ENCODE assay signal across 8 mouse cellular contexts in genomic region chr19:59388847-59389606, GRCm38 (mm10). TPM values are rescaled to one million over a fixed set of nuclear protein-coding genes. Genes with fewer than 3 reads are reported as not detected.
A peak's percentile ranks its signal among the peaks of the same experiment; 100 is the strongest.
DNase-seq lines count a peak whose midpoint lies in the region; ATAC-seq lines count a peak whose summit lies in the region.

No protein-coding gene starts in this region.

- peak overlapping the region; percentile 39 for H3K4me2 ChIP-seq in hindbrain, embryonic 16.5 days (ENCODE audit: low read length)

- peaks cover 7% of the 10 kb centered on the region for H3K4me1 ChIP-seq in hindbrain, embryonic 16.5 days (ENCODE audit: control insufficient read depth, insufficient read depth, low read depth, low read length)

- H3K36me3 ChIP-seq in hindbrain, embryonic 16.5 days (ENCODE audit: control insufficient read depth, insufficient read depth, low read length) = no peaks in the 10 kb centered on the region

- 13% methylated on average over 15 of the region's 15 CpGs for WGBS in hindbrain, embryonic 16.5 days

- H3K9me3 ChIP-seq in hindbrain, embryonic 16.5 days (ENCODE audit: control insufficient read depth, low read length) = no peaks in the 10 kb centered on the region

- ATAC-seq in hindbrain, embryonic 16.5 days = peak; percentile 48; the same call in 1 of the 2 replicates

- peak; percentile 36 for DNase-seq in WW6 (ENCODE audit: low read depth, low spot score)
- peak; percentile 89 to 94 for DNase-seq in cerebellum, postnatal 10 days
- DNase-seq in frontal cortex, postnatal 25 days (ENCODE audit: low spot score in 2 of 2) = peak; percentile 31 to 61
- peak; percentile 53 for DNase-seq in left cerebral cortex, adult 11 months (ENCODE audit: low spot score)
- DNase-seq in lung, postnatal 25 days (ENCODE audit: low spot score) = peak; percentile 65
- peak; percentile 59 for DNase-seq in retina, postnatal 7 days (ENCODE audit: low read depth, low spot score)
- DNase-seq in thymus, postnatal 4 days = peak; percentile 88

- peaks cover 8% of the 10 kb centered on the region; the same call in 1 of the 2 replicates for H3K27me3 ChIP-seq in hindbrain, embryonic 16.5 days (replicated peaks; ENCODE audit: control insufficient read depth, insufficient read depth, low read length)

- H3K27ac ChIP-seq in hindbrain, embryonic 16.5 days (ENCODE audit: low read depth, low read length) = no peak overlapping the region

- no peak overlapping the region for H3K9ac ChIP-seq in hindbrain, embryonic 16.5 days (ENCODE audit: low read depth, low read length)

- no peak overlapping the region for H3K4me3 ChIP-seq in hindbrain, embryonic 16.5 days (ENCODE audit: low read length)

RNA-seq across cellular contexts. Expression of gene Pdzd8, which starts 43.4 kb away (rescaled TPM):
- polyA plus RNA-seq in hindbrain, embryonic 16.5 days (2015; fragmentation: Nextera tagmentation; extraction: Ambion mirVana) = 8.4 and 9.4 TPM in 2 replicates

Comparison
In these comparisons a context has a peak if more than half of its experiments do, and no peak if none do; other contexts are left out.
1. DNase-seq: peak in every context shown above with its lines; median percentile 92 in cerebellum, postnatal 10 days; 88 in thymus, postnatal 4 days; 65 in lung, postnatal 25 days; 59 in retina, postnatal 7 days; 53 in left cerebral cortex, adult 11 months; 46 in frontal cortex, postnatal 25 days; 36 in WW6.